Mouse (Mus musculus) lung, embryonic 16.5 days (tissue): Measurements from ENCODE around the gene Vmn2r23. TPM values are rescaled to one million over a fixed set of nuclear protein-coding genes. Genes with fewer than 3 reads are reported as not detected.

Experiments used
- polyA plus RNA-seq: library from polyadenylated mRNA; unstranded; fragments of >200 nt; fragmentation: Nextera tagmentation; extraction: Ambion mirVana; gene quantifications from 2 replicates; pipeline ENCODE4 v1.2.1, GENCODE M21; 2015

Gene Vmn2r23
- polyA plus RNA-seq, 1 experiment from 2014 or later: not detected

Other genes starting within 250 kb of the Vmn2r23 start
- not detected in 2 replicates for gene Vmn2r21, start 169.3 kb upstream of the Vmn2r23 start, polyA plus RNA-seq
- not detected in 2 replicates for gene Vmn2r22, start 51.9 kb upstream of the Vmn2r23 start, polyA plus RNA-seq
- gene Vmn2r24, start 76.2 kb downstream of the Vmn2r23 start, polyA plus RNA-seq: not detected in 2 replicates
- gene Vmn2r25, start 150.8 kb downstream of the Vmn2r23 start, polyA plus RNA-seq: not detected in 2 replicates